Mouse (Mus musculus): ENCODE results near the gene Nipbl.
"Not testable (repeated sequence)": the region's sequence is repeated elsewhere in the genome, so short reads cannot be mapped to it uniquely, and the experiment has no call there.

Gene Nipbl

DNA sequence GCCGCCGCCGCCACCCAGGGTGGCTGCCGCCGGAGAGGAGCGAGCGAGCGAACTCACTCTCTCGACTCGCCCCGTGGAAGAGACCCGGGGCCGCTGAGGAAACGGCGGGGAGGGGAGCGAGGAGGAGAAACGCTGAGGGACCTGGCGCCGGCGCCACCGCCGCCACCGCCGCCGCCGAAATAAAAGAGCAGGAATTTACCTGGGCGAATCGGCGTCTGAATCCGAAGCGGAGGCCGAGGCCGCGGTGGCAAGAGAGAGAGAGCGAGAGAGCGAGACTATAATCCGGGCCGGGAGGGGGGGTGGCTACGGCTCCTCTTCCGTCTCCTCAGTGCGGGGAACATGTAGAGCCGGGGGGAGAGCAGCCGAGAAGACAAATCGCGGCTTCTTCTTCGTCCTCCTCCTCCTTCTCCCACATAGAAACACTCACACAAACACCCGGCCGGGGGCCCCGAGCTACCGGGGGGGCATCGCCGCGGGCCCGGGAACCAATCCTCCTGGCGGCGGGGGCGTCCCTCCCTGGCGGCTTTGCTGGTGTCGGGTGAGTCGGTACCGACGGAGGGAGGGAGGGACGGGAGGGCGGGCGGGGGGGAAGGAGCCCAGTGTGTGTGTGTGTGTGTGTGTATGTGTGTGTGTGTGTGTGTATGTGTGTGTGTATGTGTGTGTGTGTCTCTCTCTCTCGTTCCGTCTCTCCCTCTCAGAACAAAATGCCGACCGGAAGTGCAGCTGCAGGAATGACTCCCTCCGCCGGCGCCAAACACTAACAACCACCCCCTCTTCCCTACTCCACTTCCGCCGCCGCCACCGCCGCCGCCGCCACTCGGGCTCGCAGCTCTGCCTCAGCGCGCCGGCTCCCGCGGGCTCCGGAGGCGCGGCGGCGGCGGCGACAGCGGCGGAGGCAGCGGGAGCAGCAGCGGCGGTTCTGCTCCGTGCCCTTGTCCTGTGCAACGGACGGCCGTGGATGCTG lies at the start of gene Nipbl:
Gene Nipbl, minus strand, starts transcription at position 538 of the 964 bp plus-strand sequence.
- peak; percentile 90 to 94 for DNase-seq

DNA sequence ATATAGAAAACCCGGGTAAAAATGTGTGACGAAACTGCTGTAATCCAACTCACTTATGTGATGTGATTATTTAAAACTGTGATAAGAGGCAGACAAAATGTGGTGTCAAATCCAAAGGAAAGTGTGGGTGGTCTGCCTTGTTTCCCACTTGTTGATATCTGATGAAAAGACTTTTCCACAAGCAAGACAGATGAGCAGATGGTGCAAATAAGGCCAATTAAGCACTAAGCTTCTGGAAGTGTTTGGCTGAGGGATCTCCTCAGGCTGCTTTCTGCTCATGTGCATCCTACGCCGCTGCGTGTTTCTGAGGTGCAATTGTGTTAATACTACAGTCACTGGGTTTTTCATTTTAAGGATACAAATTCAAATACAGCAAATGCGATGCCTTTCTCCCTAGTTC lies 41.0 kb upstream of the Nipbl start:
- peak in 1 of 2 experiments; percentile 13 for DNase-seq

DNA sequence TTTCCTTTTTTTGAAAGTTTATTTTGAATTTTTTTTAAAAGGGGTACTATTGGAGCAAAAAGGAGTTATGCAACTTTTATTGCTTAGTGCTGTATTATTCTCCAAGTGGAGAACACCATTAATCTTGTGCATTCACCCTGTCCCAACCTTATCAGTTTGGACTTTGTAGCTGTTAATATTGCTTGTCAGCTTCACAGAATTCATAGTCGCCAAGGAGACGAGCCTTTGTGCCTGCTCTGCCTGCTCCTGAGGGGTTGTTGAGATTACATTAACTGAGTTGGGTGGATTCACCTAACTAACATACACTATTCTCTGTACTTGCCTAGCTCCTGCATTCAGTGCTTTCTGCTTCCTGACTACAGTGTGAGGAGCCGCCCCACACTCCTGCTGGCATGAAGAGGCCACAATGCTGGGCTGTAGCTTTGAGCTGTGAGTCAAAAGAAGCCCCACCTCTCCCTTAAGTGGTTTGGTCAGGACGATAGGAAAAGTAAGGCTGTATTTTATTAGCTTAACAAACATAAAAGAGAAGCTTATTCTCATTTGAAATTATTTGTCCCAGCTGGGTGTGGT lies 24.8 kb upstream of the Nipbl start:
- no peak for DNase-seq

DNA sequence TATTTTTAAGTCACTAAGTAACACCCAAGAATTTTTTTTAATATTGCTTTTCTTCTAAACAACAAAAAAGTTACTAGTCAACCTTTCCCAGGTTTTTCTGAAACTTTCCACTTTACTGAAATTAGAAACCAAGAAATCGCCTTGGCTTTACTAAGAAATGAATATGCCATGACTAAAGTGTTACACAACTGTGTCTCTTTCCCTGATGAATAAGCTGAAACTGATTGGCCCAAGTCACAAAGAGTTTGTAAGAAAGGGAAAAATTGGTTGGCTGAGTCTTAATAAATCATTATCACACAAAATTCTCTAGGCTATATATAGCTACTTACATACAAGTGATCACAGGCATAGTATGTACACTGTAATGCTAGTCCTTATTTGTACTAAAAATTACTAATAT lies 19.3 kb upstream of the Nipbl start:
- DNase-seq = no peak

DNA sequence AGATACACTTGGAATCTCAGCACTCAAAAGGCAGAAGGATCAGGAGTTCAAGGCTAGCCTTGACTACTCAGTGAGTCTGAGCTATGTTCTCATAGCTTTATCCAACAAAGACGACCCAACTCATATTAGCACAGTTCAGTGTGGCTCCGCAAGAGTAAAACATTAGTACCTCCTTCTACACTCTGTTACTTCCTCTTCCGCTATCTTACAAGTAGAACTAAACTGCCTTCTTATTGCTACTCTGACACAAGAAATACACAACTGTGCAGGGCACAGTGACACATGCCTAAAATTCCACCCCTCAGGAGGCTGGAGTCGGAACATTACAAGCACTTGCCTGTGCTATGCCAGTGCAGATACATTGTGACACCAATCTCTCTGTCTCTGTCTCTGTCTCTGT lies 18.5 kb upstream of the Nipbl start:
- DNase-seq = no peak

DNA sequence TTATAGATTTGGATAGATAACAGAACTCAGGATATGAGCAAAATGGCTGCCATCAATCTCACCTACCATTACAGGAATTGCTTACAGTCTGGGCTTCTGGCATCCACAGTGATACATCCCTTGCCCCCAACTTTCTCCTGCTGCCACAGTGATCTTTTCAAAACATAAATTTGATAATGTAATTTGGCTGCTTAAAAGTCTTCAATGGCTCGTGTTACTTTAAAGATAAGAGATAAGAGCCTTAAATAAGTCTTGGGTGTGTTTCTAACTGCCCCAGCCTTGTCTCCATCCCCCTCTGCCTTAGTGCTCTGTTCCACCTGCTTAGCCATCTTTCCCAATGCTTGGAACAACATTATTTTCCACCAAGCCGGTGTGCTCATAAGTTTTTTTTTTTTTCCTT lies 16.6 kb upstream of the Nipbl start:
- no peak for DNase-seq

DNA sequence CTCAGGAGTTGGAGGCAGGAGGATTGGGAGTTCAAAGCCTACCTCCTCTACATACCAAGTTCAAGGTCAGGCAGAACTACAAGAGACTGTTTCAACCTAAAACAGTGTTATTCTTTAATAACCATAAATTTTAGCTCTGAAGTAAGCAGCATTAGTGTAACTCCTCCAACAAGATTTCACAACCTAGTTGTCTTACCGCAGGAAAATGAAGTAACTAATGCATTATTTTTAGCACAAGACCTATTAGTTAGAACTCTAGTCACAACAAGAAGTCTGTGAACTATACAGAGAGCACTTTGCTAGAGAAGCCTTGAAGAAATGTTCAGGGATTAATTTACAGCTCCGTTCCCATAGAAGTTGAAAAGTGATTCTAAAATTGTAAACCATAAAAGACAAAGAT lies 15.7 kb upstream of the Nipbl start:
- DNase-seq = no peak

DNA sequence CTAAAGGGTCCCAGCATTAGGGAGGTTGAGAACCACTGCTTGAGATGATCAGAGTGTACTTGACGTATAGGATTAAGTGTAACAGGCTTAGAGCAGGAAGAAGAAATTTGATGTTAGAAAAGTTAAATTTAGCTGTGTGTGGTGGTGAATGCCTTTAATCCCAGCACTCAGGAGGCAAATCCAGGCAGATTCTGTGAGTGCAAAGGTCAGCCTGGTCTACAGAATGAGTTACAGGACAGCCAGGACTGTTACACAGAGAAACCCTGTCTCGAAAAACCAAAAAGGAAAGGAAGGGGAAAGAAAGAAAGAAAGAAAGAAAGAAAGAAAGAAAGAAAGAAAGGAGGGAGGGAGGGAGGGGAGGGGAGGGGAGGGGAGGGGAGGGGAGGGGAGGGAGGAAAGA lies 12.0 kb upstream of the Nipbl start:
- DNase-seq = not testable (repeated sequence)

DNA sequence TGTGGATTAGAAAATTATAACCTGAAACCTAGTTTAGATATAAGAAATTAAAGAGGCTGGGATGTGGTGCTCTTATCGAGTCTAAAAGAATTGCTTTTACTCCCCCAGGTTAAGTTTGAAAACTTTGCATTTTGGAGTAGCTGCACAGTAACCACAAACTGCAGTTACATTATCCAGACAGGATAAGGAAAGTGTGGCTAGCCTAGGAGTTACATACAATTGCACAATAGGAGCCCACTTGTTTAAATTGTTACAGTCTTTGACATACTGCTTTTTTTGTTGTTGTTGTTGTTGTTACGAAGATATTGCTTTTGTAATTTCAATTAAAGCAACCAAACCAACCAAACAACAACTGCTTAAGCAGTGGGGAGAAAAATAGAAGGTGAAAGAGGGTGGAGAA lies 11.2 kb upstream of the Nipbl start:
- DNase-seq = no peak

DNA sequence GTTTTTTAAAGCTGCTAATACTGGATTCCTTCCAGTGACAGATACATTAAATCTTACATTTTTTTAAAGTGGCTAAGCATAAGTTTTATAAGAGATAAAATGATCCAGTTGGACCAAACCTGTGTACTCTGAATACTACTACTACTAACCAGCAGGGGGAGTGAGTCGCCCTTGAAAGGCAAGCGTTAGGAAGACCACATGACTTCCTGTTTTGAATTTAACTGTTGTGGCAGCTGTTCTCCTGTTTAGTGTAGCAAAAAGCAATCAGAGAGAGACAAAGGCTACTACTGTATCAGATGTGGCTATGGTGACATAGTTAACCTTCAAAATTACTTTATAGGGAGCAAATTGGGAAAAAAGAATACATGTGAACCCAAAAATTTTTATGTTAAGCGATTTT lies 6.8 kb upstream of the Nipbl start:
- DNase-seq = peak in 1 of 2 experiments; percentile 17

DNA sequence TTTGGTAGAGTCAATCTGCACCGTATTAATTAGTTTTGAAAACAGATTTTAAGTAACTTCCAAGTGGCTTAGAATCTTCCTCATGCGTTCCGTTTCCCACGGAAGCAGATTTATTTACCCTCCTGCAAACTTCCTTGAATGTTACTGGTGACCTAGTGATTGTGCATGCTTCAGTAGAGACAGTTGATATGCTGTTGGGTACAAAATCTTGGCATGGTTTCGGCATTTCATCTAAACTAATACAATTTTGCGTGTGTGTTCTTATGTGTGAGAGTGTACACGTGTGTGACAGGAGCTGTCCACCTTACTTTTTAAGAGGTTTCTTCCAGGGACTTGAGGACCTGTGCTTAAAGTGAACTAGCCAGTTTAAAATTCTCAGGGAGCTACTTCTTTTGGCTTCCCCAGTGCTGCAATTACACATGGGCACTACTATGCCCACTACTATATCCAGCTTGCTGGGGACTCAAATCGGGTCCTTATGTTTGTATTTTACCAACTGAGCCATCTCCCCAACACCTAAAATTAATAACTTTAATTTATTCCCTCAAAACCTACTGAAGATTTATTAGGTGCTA lies 3.0 kb upstream of the Nipbl start:
- no peak for DNase-seq

DNA sequence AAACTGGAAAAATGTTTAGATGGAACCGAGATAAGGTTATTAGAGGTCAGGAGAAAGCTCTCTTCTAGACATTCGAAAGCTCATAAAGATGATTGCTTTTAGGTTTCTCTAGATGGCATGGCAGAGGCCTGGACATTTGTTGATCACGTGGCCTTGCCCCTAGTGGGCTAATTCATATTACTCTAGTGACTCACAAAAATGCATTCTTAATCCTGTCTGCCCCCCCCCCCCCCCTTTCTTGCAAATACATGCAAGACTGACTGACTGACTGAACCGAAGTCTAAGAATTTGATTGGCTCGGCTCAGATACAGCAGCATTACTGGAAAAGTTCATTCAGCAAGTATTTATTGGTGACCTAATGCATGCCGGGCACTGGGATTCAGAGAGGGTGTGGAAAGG lies 2.2 kb upstream of the Nipbl start:
- DNase-seq = peak in 1 of 2 experiments; percentile 27

DNA sequence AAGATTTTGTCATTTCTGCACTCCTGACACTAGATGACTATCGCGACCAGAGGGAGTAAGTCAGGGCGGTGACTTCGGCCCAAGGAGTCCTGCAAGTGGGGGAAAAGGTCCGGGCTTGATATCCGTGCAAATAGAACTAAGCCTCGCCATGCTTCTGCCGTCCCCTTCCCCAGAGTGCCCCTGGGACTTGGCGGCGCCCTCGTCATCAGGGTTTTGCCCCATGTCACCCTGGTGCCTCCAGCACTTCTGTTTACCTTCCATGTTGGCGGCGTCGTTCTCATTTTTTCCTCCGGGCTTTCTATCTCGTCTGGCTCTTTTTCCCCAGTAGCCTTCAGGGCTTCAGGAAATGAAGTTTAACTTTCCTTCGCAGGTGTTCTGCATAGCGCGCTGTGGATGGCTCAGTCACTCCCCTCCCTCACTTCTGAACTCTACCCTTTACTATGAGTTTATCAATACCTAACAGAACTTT lies 1.7 kb upstream of the Nipbl start:
- DNase-seq = peak; percentile 28 to 31

DNA sequence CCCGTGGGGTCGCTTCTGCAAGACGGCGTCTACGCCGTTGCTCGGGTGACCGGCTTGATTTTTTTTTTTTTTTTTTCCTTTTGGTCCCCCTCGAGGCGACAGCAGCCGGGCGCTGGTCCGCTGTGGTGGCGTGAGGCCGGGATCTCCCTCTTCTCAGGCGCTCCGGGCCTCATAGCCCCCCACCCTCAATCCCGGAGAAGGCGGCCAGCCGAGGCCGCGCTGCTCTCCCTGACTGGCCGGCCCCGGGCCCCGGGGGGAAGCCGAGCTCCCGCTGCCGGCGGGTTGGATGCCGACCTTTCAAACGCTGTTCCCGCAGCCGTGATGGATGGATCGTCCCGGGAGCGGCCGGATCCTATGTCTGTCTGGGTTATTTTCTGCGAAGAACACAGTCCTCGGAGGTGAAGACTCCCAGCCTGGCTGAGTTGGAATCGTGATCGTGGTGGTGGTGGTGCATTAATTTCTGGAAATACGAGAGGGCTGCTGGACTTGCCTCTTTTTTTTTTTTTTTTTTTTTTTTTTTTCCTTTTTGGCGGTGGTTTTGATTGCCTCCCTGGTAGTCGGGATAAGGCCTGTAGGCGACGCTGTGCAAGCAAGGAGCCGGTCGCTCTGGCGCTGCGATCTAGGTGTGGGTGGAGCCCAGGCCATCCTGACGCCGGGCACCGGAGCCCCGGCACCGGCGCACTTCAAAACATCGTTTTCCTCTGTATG lies 781 bp upstream of the Nipbl start:
- peak; percentile 85 to 90 for DNase-seq

DNA sequence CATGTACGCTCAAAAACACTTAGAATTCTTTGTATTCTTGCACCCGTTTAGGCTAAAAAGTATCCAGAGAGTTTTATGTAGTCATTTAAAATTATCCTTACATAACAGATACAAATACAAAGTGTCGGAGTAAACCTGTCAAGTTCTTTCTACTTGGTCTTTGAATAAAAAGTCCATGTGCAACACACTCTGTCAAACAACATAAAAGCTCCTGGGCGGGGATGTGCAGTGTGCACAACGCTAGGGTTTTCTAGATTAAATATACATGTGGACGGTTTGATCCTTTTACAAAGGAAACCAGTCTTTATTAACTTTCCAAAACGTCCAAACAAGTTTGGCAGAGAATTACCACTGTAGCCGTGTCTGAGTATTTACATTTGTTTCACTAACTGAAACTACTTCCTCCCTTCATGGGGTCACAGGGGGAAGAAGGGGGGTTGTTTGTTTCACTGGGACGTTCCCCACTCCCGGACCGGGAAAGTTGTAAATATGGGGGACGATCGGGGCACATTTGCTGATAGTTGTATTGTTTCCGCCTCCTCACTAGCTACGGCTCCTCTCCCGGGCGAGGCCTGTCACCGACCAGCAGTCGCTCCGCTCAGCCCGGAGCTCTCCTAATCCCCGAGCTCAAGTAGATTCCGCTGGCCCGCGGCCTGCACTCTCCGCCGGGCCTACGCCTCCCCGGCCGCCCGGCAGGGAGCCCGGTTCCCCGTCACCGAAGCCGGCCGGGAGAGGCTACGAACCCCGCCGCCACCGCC lies 916 bp downstream of the Nipbl start:
- peak; percentile 81 to 82 for DNase-seq

DNA sequence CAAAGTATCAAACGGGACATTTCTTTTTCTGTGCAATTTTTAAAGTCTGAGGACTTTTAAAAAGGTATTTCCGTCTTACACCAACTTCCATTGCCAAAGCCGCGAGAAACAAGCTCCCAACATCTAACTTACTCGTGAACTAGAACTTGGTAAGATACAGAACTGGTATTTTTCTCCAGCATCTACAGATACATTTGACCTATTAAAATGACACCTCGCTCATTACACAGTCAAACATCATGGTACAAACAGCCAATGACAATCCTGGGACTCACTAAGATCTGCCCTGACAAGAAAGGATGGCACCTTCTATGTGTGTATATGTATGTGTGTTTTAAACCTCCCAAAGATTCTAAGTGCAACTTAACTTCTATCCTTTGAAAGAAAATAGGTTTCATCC lies 1.5 kb downstream of the Nipbl start:
- DNase-seq = no peak

DNA sequence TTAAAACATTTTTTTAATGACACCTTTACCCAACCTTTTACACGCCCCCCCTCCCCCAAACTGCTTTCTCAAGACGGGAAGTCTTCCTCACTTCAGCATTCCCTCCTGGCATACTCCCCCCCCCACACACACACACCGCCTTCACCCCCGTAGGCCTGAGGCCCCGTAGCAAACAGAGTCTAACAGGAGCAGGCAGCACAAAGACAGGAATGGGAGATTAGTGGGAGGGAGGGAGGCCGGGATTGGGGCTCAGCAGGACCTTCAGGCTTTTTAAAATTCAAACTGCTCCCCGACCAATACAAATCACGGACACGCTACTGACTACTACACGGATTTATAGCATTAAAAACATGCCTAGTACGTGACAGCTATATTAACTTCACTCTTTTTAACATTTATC lies 2.1 kb downstream of the Nipbl start:
- DNase-seq = peak in 1 of 2 experiments; percentile 30

DNA sequence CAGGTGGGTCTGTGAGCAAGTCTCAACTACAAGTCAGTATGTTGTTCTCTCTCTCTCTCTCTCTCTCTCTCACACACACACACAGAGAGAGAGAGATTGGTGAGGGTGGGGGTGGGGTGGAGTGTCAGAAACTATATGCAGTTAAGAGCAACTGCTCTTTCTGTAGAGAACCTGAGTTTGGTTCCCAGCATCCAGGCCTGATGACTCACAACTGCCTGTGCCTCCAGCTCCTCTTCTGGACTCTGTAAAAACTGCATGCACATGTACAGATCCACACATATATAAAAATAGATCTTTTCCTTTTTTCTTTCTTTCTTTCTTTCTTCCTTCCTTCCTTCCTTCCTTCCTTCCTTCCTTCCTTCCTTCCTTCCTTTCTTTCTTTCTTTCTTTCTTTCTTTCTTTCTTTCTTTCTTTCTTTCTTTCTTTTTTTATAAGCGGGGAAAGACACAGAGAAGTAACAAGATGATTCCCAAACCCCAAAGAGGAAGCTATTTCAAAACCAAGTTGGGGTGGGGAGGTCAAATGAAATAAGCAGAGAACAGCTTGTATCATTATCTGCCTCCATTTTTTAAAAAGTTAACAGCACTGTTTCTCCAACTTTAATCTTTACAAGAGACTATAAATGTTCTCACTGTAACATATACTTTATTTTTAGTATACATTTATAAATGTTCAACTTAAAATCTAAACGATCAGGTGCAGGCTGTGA lies 10.9 kb downstream of the Nipbl start:
- no peak for DNase-seq

DNA sequence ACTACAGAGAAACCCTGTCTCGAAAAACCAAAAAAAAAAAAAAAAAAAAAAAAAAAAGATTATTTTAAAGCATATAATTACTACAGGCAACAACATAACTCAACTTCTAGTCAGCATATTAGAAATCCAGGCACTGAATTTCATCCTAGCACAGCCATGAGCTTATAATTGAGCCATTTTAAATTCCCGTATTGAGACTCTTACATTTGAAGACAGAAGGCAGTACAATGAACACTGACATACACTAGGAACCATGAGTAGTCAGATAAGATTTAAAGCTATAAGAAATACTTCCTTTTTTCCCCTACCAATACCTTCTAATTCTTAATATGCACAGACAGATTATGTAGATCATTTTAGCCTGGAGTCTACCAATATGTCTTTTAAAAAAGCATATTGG lies 11.7 kb downstream of the Nipbl start:
- DNase-seq = no peak

DNA sequence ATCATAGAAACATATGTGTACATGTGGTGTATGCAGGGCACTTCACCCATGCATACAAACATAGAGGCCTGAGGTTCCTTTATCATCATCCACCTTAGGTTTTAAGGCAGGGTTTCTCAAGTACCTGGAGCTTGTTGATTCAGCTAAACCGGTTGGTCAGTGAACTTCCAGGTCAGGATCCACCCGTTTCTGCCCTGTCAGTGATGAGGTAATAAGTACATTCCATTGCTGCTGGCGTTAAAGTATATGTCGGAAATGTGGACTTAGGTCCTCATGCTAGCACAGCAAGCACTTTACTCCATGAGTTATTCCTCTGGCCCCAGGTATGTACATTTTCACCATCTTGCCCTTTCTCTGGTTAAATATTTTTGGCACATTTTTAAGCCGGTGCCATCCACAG lies 14.8 kb downstream of the Nipbl start:
- DNase-seq = no peak

DNA sequence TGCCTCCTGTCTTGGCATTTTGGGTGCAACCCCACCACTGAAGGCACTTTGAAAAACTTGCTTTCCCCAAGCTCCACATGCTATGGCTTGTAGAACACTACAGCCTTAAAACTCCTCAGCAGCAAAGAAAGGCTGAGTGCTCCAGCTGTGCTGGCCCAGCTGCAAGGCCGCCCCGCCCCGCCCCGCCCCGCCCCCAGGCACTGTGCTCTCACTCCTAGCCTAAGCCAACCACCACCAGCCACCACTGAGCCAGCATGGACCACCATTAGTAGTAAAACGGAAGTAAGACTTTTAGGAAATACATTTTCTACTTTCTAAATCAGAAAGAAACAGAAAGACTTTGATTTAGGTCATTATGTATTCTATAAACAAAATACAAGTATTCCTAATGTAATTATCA lies 23.4 kb downstream of the Nipbl start:
- no peak for DNase-seq
